Mouse (Mus musculus): Measurements from ENCODE around the gene Pfn2.

Pfn2 gene

GRCm38 (mm10) chr3:57847760-57848185 lies at the start of gene Pfn2:
TSS of gene Pfn2 (minus strand) at chr3:57848079.
- DNase-seq (ENCODE audit: low spot score) = peak; percentile 29

GRCm38 (mm10) chr3:57882945-57883344 lies 35.1 kb upstream of the Pfn2 start:
- DNase-seq (ENCODE audit: low spot score) = no peak

GRCm38 (mm10) chr3:57846912-57847759 lies 743 bp downstream of the Pfn2 start:
- peak; percentile 12 for DNase-seq (ENCODE audit: low spot score)

GRCm38 (mm10) chr3:57846662-57846911 lies 1.3 kb downstream of the Pfn2 start:
- no peak for DNase-seq (ENCODE audit: low spot score)

GRCm38 (mm10) chr3:57845786-57846661 lies 1.9 kb downstream of the Pfn2 start:
- no peak for DNase-seq (ENCODE audit: low spot score)

- DNase-seq (ENCODE audit: low spot score) = peak; percentile 17
These were observed 4.1 kb downstream of the Pfn2 start for GRCm38 (mm10) chr3:57843775-57844174.

- DNase-seq (ENCODE audit: low spot score) = no peak
These were observed 11.0 kb downstream of the Pfn2 start for GRCm38 (mm10) chr3:57836911-57837310.

- no peak for DNase-seq (ENCODE audit: low spot score)
These were observed 14.3 kb downstream of the Pfn2 start for GRCm38 (mm10) chr3:57833585-57833984.

GRCm38 (mm10) chr3:57825866-57826265 lies 22.0 kb downstream of the Pfn2 start:
- DNase-seq (ENCODE audit: low spot score) = no peak

- no peak for DNase-seq (ENCODE audit: low spot score)
These were observed 32.4 kb downstream of the Pfn2 start for GRCm38 (mm10) chr3:57815447-57815846.

- DNase-seq (ENCODE audit: low spot score) = peak; percentile 23
These were observed 52.8 kb downstream of the Pfn2 start for GRCm38 (mm10) chr3:57795071-57795470.

Measured in lung, postnatal 25 days (tissue).